Mouse (Mus musculus) neural tube, embryonic 14.5 days (tissue): ENCODE data around the gene Adcy9. TPM values are rescaled to one million over a fixed set of nuclear protein-coding genes. Genes with fewer than 3 reads are reported as not detected.

Experiments
- ATAC-seq: fragments of 200-750 bp; cut with Nextera tagmentation; 2 replicates; pipeline ENCODE4 v1.8.0; 2017; ENCODE audit warnings: low read depth, mild to moderate bottlenecking, moderate TSS enrichment, moderate library complexity
- H3K27ac ChIP-seq: fragments of 300-500 bp; sonication (generic); 2 replicates; pipeline ENCODE4 v1.5.1; 2014; ENCODE audit warnings: low read depth, mild to moderate bottlenecking, control low read depth, low read length, moderate library complexity, mixed read lengths
- H3K27me3 ChIP-seq: fragments of 300-500 bp; sonication (generic); 2 replicates; pipeline ENCODE4 v1.6.1; 2014; ENCODE audit warnings: low read length; ENCODE audit not compliant: control insufficient read depth, insufficient read depth
- H3K36me3 ChIP-seq: fragments of 300-500 bp; sonication (generic); 2 replicates; pipeline ENCODE4 v1.6.1; 2014; ENCODE audit warnings: low read length, mixed read lengths; ENCODE audit not compliant: control insufficient read depth, insufficient read depth
- H3K4me1 ChIP-seq: fragments of 300-500 bp; sonication (generic); 2 replicates; pipeline ENCODE4 v1.6.1; 2014; ENCODE audit warnings: low read length; ENCODE audit not compliant: control insufficient read depth, insufficient read depth
- H3K4me2 ChIP-seq: fragments of 300-500 bp; sonication (generic); 2 replicates; pipeline ENCODE4 v1.6.1; 2014; ENCODE audit warnings: mild to moderate bottlenecking, low read depth, low read length, control low read depth
- H3K4me3 ChIP-seq: fragments of 300-500 bp; sonication (generic); 2 replicates; pipeline ENCODE4 v1.5.1; 2014; ENCODE audit warnings: low read depth, low read length, control low read depth, mixed read lengths
- H3K9ac ChIP-seq: fragments of 300-500 bp; sonication (generic); replicated peaks from 2 replicates; pipeline ENCODE4 v1.6.1; 2014; ENCODE audit warnings: low read depth, mild to moderate bottlenecking, control low read depth, low read length, mixed read lengths
- H3K9me3 ChIP-seq: fragments of 300-500 bp; sonication (generic); 2 replicates; pipeline ENCODE4 v1.6.1; 2016; ENCODE audit warnings: low read length; ENCODE audit not compliant: control insufficient read depth
- WGBS: fragments of 180-500 bp; shearing (Covaris S2); extraction: QIAGEN DNeasy Blood & Tissue Kit; methylation state at CpG from one replicate; pipeline ENCODE4 v1.1.7; 2014; 5-methylcytosine and 5-hydroxymethylcytosine counted together
- polyA plus RNA-seq: library from polyadenylated mRNA; unstranded; fragments of >200 nt; fragmentation: Nextera tagmentation; extraction: Ambion mirVana; gene quantifications from 2 replicates; pipeline ENCODE4 v1.2.1, GENCODE M21; 2014

Gene Adcy9
- polyA plus RNA-seq, 1 experiment from 2014 or later: 6.7 TPM

DNA sequence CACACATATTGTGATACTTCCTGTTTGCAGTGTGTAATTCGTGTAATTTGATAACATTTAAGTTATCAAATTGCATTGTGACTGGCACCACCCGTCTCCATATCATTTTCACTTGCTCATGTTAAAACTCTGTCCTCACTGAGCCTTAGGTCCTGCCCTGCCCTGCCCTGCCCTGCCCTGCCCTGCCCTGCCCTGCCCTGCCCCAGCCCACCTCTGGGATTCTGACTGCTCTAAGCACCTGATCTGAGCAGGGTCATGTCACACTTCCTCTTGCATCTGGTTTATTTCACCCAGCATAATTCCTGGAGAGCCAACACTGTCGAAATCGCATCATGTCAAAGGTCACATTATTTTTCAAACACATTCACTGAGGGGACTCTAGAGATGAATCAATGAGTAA is 26.1 kb upstream of the Adcy9 start:
- no peak overlapping the region for H3K9ac ChIP-seq
- H3K4me1 ChIP-seq: no peaks in the 10 kb centered on the region
- H3K36me3 ChIP-seq: no peaks in the 10 kb centered on the region
- no peak overlapping the region for H3K27ac ChIP-seq
- H3K4me2 ChIP-seq: no peak overlapping the region
- ATAC-seq: no peak
- H3K27me3 ChIP-seq: no peaks in the 10 kb centered on the region
- no peak overlapping the region for H3K4me3 ChIP-seq
- H3K9me3 ChIP-seq: no peaks in the 10 kb centered on the region
- 81% methylated on average over 4 of the region's 4 CpGs for WGBS

DNA sequence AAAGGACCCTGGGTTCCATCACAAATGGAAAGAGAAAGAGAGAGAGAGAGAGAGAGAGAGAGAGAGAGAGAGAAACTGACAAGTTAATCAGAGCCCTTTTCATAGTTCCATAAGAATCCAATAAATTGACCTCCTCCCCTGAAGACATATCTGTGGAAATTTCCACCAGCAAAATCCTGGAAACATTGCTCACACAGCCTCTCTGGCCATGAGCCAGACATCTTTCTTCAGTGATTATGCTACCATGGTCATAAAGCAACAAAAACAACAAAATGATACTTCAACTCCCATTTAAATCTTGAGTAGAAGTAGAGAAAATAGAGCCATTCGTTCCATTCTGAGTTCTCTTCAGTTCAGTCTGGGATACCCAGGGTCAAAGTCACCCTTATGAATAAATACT is 24.1 kb upstream of the Adcy9 start:
- WGBS: 77% methylated on average over 1 of the region's 1 CpGs
- H3K4me2 ChIP-seq: no peak overlapping the region
- no peak overlapping the region for H3K9ac ChIP-seq
- H3K36me3 ChIP-seq: no peaks in the 10 kb centered on the region
- H3K4me1 ChIP-seq: no peaks in the 10 kb centered on the region
- H3K9me3 ChIP-seq: no peaks in the 10 kb centered on the region
- H3K27ac ChIP-seq: no peak overlapping the region
- H3K4me3 ChIP-seq: no peak overlapping the region
- no peaks in the 10 kb centered on the region for H3K27me3 ChIP-seq
- no peak for ATAC-seq

DNA sequence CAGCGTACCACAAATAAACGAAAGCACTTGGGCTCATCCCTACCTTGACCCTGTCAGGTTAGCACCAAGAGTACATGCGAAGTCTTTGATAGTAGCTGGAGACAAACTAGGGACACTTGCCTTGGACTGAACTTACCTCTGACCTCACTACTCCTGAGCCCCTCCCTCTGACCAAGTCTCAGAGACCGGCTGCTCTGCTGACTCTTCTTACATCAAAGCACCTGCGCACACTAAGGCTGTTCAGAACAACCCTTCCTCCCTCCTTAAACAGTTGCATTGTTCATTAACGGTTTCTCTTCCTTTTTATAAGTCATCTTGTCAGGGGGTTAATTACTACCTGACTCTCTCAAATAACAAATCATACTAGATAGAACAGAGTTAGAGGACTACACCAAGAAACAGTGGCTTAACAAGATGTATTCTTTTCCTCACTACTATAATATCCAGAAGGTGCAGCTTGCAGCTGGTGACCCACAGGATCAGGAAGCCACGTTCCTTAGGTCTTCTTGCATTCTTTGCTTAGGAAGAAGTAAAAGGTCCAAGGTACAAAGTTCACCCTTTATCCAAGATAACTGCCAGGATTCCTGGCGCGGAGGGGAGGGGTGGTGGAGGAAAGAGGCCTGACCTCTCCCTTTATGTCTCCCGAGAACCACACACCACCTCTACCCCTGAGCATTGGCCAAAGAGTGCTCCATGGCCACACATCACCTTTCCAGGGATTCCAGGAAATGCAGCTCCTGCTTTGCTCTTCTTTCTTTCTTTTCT is 19.2 kb upstream of the Adcy9 start:
- Histone ChIP-seq H3K4me3 (no peak overlapping the region), H3K4me2 (no peak overlapping the region), H3K9ac (no peak overlapping the region), H3K4me1 (no peaks in the 10 kb centered on the region), H3K36me3 (no peaks in the 10 kb centered on the region), H3K27ac (no peak overlapping the region), H3K9me3 (no peaks in the 10 kb centered on the region), H3K27me3 (no peaks in the 10 kb centered on the region)
- WGBS: 70% methylated on average over 10 of the region's 10 CpGs
- no peak for ATAC-seq

DNA sequence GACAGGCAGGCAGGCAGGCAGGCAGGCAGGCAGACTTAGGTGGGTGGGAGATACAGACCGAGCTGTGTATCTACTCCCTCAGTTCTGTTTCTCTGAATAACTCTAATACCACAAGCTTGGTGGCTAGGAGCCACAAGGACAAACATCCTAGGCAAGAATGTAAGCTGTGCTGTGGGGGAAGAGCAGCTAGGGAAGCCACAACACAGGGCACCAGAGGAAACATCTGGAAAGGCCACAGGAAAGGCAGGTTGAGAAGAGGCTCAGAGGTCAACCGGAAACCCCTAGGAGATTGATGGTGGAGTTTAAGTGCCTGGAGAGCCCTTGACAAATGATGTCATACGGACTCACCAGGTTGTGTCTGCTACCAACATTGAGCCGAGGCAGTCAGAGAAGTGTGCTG is 16.4 kb upstream of the Adcy9 start:
- Histone ChIP-seq H3K9me3 (no peaks in the 10 kb centered on the region), H3K4me3 (no peak overlapping the region), H3K36me3 (no peaks in the 10 kb centered on the region), H3K4me1 (no peaks in the 10 kb centered on the region), H3K9ac (no peak overlapping the region), H3K4me2 (no peak overlapping the region), H3K27me3 (no peaks in the 10 kb centered on the region), H3K27ac (no peak overlapping the region)
- ATAC-seq: no peak
- WGBS: 76% methylated on average over 4 of the region's 4 CpGs

DNA sequence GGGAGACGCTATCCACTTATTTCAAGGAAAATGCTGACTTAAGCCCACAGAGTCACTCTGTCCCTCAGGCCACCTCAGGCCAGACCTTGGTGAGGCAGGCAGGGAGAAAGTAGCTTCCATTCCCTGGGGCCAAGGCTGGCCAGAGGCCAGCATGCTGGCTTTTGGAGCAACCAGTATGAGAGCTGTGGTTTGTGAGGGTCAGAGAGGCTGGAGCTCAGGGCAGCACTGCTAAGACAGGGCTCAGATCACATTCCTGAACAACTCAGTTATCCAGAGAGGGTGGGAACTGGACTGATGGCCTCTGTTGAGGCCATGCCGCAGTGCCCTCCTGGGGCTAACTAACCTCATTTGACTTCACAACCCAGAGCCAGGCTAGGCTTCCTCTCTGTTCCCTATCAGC is 15.1 kb upstream of the Adcy9 start:
- WGBS: 93% methylated on average over 2 of the region's 2 CpGs
- no peak overlapping the region for H3K9ac ChIP-seq
- no peak overlapping the region for H3K4me3 ChIP-seq
- no peak overlapping the region for H3K27ac ChIP-seq
- H3K27me3 ChIP-seq: no peaks in the 10 kb centered on the region
- H3K4me1 ChIP-seq: no peaks in the 10 kb centered on the region
- no peaks in the 10 kb centered on the region for H3K9me3 ChIP-seq
- no peaks in the 10 kb centered on the region for H3K36me3 ChIP-seq
- ATAC-seq: no peak
- H3K4me2 ChIP-seq: no peak overlapping the region

DNA sequence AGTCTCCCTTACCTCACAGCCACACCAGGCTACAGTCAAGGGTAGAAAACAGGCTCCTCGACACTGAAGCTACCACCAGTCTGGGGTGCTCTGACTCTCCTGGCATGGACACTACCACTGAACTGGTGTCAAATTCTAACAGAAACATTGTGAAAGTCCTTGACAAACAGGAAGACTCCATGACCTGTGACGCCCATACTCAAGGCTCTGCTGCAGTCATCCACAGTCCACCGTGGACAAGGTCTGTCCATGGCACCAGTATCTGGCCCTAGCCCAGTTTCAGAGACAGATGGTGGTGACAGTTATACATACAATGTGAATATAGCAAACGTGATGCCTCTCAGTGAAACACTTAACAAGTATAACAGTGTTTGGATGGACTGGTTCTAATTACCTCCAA is 11.5 kb upstream of the Adcy9 start:
- Histone ChIP-seq H3K36me3 (no peaks in the 10 kb centered on the region), H3K27ac (no peak overlapping the region), H3K4me3 (no peak overlapping the region), H3K9me3 (no peaks in the 10 kb centered on the region), H3K27me3 (no peaks in the 10 kb centered on the region), H3K9ac (no peak overlapping the region), H3K4me1 (no peaks in the 10 kb centered on the region), H3K4me2 (no peak overlapping the region)
- ATAC-seq: no peak
- 79% methylated on average over 4 of the region's 4 CpGs for WGBS

DNA sequence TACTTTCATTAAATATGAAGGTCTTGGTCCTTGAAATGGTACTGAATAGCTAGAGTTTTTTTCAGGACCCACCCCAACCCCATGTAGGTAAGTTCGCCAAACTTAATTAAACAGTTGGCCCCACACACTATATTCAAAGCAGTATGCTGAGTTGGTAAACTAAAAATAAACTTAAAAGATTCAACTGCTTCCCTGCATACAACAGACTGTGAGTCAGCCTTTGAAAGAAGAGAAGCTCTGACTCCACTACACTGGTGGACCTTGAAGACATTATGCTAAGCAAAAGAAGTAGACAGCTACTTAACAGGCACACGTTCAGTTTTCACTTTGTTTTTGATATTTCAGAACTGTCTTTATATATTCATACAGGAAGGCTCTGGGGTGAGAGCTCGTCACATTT is 10.7 kb upstream of the Adcy9 start:
- Histone ChIP-seq H3K4me1 (no peaks in the 10 kb centered on the region), H3K9ac (no peak overlapping the region), H3K27ac (no peak overlapping the region), H3K36me3 (no peaks in the 10 kb centered on the region), H3K27me3 (no peaks in the 10 kb centered on the region), H3K4me2 (no peak overlapping the region), H3K9me3 (no peaks in the 10 kb centered on the region), H3K4me3 (no peak overlapping the region)
- no peak for ATAC-seq
- WGBS: 82% methylated on average over 3 of the region's 3 CpGs

DNA sequence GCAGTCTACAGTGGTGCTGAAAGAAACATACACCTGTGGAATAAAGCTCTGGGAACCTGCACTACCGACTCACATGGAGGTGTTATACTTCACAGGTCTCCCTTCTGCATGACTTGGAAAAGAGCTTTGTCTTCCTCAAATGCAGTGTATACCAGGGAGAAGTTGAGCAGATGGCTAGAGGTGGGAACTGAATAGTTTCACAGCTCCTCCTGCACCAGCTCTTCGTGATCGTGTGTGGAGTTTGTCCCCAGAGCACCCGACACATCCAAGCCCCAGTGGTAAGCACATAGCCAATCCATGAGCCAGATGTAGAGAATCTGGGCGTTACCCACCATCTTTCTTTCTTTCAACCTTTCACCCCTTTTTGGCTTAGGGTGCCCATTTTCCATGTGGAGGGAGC is 9.9 kb upstream of the Adcy9 start:
- ATAC-seq: no peak
- Histone ChIP-seq H3K9ac (no peak overlapping the region), H3K4me1 (no peaks in the 10 kb centered on the region), H3K9me3 (no peaks in the 10 kb centered on the region), H3K4me3 (no peak overlapping the region), H3K36me3 (no peaks in the 10 kb centered on the region), H3K27ac (no peak overlapping the region), H3K4me2 (no peak overlapping the region), H3K27me3 (no peaks in the 10 kb centered on the region)
- 88% methylated on average over 5 of the region's 5 CpGs for WGBS

DNA sequence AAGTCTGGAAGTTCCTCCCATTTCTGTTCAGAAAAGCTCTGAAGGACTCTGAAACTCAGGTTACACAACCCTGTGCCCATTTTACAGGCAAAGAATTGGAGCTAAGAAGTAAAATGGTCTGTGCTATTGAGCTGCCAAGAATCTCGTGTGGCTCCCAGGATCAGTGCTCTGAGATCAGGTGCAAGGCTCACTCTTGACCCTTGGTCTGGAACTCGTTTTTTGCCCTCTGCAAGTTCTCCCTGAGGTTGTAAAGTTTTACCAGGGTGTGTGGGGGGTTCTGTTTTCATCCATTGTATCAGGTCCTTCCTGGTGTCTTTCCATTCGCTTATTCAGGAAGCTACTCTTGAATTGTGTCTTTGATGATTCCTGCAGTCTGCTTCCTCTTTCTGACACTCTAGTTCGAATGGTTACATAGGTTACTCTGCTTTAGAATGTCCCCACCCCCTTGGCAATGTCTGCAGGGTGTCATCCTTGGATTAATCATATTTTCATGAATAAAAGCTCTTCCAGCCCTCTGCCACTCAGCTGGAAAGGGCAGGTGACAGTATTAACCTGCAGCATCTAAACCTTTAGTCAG is 5.4 kb upstream of the Adcy9 start:
- no peak for ATAC-seq
- H3K4me3 ChIP-seq: no peak overlapping the region

More for the DNA sequence above, 5.4 kb upstream of the Adcy9 start:
- Histone ChIP-seq H3K27ac (no peak overlapping the region), H3K4me2 (no peak overlapping the region), H3K9ac (no peak overlapping the region), H3K4me1 (no peaks in the 10 kb centered on the region), H3K9me3 (no peaks in the 10 kb centered on the region), H3K36me3 (no peaks in the 10 kb centered on the region), H3K27me3 (no peaks in the 10 kb centered on the region)
- 44% methylated on average over 4 of the region's 4 CpGs for WGBS
